Mouse (Mus musculus) adrenal gland, adult (tissue): ENCODE measurements at regions not wholly inside any gene's neighbourhood (a gene's known extent, or its start where the extent isn't known, plus 50 kb on each side); places are given as distances from the start of the nearest gene placed in this dataset.
A peak's percentile ranks its signal among the peaks of the same experiment; 100 is the strongest.
"Not testable (repeated sequence)": the region's sequence is repeated elsewhere in the genome, so short reads cannot be mapped to it uniquely, and the experiment has no call there.

Source experiments
- DNase-seq, 2 experiments: peaks; one replicate each; pipeline ENCODE4 v3.0.0; 2022 to 2023; ENCODE audit warnings: low spot score in 1 of 2; ENCODE audit not compliant: inconsistent age in 2 of 2

DNA sequence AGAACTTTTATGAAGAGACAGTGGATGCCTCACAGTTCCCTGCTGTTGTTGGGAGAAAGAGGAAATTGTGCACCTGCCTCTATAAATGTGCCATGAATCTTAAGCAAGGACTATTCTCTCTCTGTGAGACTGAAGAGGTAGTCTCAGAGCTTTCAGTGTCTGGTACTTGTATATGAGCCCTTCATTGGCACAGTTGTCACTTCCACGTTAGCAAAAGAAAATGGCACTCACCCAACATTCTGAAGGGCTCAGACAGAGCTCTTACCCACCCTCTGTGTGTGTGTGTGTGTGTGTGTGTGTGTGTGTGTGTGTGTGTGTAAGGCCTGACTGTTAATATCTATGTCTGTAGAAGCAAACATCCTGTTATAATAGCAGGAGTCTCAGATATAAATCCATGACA lies 75.6 kb upstream of the Lhfpl3 start:
- no peak for DNase-seq

DNA sequence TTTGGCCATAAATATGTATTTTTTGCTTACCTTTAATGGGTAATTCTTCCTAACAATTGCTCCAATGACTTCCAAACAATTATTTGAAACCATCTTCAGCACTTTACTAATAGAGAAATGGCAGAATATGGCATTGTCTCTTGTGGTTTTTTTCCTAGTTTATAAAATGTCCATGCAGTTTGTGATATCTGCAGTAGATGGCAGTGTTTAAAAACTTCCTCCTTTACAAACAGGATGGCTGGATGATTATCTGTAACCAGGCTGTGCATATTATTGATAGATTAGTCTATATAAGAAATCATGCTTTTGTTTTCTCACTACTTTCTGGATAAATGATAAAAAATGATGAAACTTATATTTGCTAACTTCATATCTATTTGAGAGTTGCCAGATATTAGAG lies 91.0 kb upstream of the Orc5 start:
- peak in 1 of 2 experiments; percentile 50 for DNase-seq

DNA sequence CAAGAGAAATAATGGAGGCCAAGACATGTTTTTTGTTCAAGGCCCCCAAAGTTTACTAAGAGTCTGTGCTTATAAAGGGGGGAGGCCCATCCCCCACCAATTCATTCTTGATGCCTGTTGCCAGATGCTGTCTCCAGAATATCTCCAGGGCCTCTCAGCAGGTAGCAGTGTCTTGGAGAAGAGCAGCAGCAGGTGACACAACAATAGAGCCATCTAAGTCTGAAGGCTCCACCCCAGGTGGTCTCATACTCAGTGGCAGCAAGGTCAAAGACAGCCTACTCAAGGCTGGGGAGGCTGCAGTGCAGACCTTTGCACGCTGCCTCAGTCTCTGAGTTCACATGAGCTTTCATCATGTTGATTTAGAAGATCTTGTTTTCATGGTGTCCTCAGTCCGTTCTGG lies 66.8 kb upstream of the Orc5 start:
- DNase-seq, result not testable (repeated sequence)
